Mouse (Mus musculus) kidney, postnatal 25 days (tissue): ENCODE data around the gene Colgalt1.
A peak's percentile ranks its signal among the peaks of the same experiment; 100 is the strongest.

ENCODE experiments used
- DNase-seq, 2 experiments: peaks; one replicate each; pipeline ENCODE4 v3.0.0; 2021; ENCODE audit warnings: mixed read lengths in 2 of 2

The Colgalt1 gene

GRCm38 (mm10) chr8:71610822-71611651 is at the start of gene Colgalt1:
Gene Colgalt1 (plus strand): TSS chr8:71610998.
- peak; percentile 99 for DNase-seq

GRCm38 (mm10) chr8:71561401-71561800 is 49.4 kb upstream of the Colgalt1 start:
- DNase-seq = peak; percentile 69

GRCm38 (mm10) chr8:71562751-71563150 is 48.0 kb upstream of the Colgalt1 start:
- peak; percentile 88 to 89 for DNase-seq

- DNase-seq = no peak
Observed at GRCm38 (mm10) chr8:71563992-71564391, 46.8 kb upstream of the Colgalt1 start.

GRCm38 (mm10) chr8:71566501-71566900 is 44.3 kb upstream of the Colgalt1 start, which contains the start of gene Nxnl1:
Gene Nxnl1 (minus strand): TSS chr8:71566601.
- DNase-seq = no peak

- no peak for DNase-seq
Observed at GRCm38 (mm10) chr8:71567587-71567986, 43.2 kb upstream of the Colgalt1 start.

- DNase-seq = peak; percentile 91 to 96
Observed at GRCm38 (mm10) chr8:71568387-71568937, 42.3 kb upstream of the Colgalt1 start, which contains the start of gene Slc27a1. Gene Slc27a1 (plus strand): TSS chr8:71568882.

DNA sequence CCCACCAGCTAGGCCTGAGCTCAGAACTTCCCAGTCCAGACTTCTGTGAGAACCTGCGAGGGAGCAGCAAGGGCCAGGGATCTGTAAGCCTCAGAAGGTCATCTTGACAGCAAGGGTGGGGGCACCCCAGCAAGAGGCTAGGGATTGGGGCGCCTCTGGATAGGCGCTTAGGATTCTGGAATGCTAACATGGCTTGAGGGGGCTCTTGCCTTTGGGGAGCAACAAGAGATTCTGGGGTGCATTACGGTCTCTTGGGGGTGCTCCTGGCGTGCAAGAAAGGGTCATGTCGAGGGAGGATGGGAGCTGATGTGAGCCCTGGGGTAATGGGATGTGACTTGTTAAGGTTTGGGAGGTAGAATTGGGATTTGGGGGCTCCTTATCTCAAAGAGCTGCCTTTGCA is 41.9 kb upstream of the Colgalt1 start:
- DNase-seq = no peak

GRCm38 (mm10) chr8:71569366-71570290 is 41.2 kb upstream of the Colgalt1 start:
- DNase-seq = peak; percentile 95 to 98

DNA sequence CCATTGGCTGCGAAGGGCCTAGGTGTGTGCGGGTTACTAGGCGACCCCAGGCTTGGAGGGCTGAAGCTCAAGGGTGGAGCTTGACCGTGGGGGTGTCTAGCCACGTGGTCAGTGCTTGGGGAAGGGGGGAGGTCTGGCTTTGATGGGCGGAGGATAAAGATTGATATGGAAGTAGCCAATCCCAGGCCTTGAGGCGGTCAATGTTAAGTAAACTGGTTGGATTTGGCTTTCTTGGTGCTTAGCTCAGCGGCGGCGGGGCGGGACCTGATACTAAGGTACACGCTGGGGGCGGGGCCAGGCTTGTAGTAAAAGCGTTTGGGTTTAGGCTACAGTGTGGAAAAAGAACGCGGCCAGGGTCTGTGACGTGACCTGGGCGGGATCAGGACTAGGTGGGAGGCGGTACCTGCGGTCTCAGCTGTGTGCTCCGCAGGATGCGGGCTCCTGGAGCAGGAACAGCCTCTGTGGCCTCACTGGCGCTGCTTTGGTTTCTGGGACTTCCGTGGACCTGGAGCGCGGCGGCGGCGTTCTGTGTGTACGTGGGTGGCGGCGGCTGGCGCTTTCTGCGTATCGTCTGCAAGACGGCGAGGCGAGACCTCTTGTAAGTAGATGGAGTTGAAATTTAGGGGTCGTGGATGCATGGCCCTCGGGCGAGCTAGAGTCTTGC is 40.4 kb upstream of the Colgalt1 start:
- peak; percentile 99 for DNase-seq

- no peak for DNase-seq
Observed at GRCm38 (mm10) chr8:71572077-71572476, 38.7 kb upstream of the Colgalt1 start.

DNA sequence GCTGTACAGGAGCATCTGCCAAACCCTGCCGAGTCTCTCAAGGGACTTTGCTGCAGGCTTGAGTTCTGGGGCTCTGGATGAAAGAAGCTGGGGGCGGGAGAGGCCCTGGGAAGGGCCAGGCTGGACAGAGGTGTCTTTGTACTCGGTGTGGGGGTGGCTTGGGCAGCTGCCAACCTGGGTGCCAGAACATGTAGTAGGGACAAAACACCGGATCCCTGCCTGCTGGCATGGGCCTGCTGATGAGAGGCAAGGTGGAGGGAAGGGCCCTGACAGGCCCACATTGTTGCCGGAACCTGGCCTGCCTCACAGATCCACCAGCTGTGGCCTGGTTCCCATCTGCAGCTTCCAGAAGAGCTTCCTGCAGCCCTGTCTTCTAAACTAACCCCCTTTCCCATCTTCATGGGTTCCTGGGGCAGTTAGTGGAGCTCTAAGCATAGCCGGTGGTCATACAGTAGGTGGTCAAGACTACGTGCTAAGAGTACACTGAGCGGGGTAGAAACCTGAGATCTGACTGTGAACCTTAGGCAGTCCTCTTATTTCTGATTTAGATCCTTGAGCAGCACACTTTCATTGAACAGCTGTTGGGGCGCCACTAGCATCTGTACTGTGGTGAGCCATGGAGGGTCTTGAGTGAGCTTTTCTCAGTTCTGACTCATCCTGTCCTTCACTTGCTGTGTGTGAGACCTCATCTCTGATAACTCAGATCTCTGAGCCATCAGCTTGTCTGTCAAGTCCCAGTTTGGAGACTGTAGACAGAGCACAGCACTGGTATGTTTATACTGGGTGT is 37.8 kb upstream of the Colgalt1 start:
- DNase-seq = peak; percentile 80 to 91

GRCm38 (mm10) chr8:71574426-71574825 is 36.4 kb upstream of the Colgalt1 start:
- no peak for DNase-seq

GRCm38 (mm10) chr8:71575020-71575419 is 35.8 kb upstream of the Colgalt1 start:
- no peak for DNase-seq

DNA sequence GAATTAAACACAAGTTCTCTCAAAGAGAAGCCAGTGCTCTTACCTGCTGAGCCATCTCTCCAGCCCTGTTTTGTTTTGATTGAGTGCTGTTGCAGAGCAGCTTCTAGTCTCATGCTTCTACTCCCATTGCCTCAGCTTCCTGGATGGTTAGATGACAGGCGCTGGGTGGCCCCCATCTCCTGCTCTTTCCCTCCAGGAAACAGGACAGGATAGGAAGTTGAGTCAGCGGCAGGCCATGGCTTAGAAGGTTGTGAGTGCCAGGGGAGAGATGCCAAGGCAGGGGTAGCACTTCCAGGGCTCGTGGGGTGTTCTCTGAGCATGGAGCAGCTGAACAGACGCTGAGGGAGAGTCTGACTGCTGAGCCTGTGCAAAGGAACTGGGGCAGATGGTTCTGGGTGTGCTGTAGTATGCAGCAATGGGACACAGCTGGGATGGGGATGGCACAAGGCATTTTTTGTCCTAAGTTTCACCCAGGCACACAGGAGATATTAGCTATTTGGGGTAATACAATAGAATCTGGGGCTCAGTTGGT is 32.9 kb upstream of the Colgalt1 start:
- no peak for DNase-seq

GRCm38 (mm10) chr8:71579009-71579408 is 31.8 kb upstream of the Colgalt1 start:
- no peak for DNase-seq

DNA sequence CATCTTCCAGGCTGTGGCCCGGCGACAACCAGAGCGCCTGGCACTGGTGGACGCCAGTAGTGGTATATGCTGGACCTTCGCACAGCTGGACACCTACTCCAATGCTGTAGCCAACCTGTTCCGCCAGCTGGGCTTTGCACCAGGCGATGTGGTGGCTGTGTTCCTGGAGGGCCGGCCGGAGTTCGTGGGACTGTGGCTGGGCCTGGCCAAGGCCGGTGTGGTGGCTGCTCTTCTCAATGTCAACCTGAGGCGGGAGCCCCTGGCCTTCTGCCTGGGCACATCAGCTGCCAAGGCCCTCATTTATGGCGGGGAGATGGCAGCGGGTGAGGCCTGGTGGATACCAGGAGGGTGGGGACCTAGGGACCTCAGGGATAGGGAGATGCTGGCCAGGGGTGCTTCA is 31.3 kb upstream of the Colgalt1 start:
- no peak for DNase-seq

- no peak for DNase-seq
Observed at GRCm38 (mm10) chr8:71580201-71580600, 30.6 kb upstream of the Colgalt1 start.

GRCm38 (mm10) chr8:71586891-71587290 is 23.9 kb upstream of the Colgalt1 start:
- DNase-seq = peak; percentile 70 to 77

DNA sequence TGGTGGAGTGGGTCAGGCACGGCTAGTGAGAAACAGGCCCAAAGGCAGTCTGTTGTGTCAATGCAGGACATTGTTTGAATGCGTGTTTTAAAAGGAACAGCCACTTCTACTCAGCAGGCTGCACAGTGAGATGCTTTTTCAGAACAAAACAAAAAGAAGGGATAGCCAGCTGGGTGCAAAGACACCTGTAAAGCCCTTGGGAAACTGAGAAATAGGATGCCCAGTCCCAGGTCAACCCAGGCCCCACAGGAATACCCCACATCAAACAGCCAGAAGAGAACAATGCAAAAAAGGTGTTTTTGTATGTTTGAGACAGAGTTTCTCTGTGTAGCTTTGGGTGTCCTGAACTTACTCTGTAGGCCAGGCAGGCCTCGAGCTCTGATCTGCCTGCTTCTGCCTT is 22.0 kb upstream of the Colgalt1 start:
- DNase-seq = no peak

- peak in 1 of 2 experiments; percentile 31 for DNase-seq
Observed at GRCm38 (mm10) chr8:71591017-71591416, 19.8 kb upstream of the Colgalt1 start.
